Mouse (Mus musculus) central nervous system, embryonic 14 days (tissue): ENCODE data around the gene Gm6164. TPM values are rescaled to one million over a fixed set of nuclear protein-coding genes. Genes with fewer than 3 reads are reported as not detected.

Source experiments
- polyA plus RNA-seq: library from polyadenylated mRNA; depleted of rRNA; stranded (reverse); fragments of >200 nt; gene quantifications from 2 replicates; pipeline ENCODE4 v1.2.3, GENCODE M21; 2012; rRNA removed

Gm6164 gene
- polyA plus RNA-seq: not detected in 2 replicates

GRCm38 (mm10) chr7:20205507-20205906 is at the start of gene Gm6164:
Gm6164 (minus strand) TSS chr7:20205607.

DNA sequence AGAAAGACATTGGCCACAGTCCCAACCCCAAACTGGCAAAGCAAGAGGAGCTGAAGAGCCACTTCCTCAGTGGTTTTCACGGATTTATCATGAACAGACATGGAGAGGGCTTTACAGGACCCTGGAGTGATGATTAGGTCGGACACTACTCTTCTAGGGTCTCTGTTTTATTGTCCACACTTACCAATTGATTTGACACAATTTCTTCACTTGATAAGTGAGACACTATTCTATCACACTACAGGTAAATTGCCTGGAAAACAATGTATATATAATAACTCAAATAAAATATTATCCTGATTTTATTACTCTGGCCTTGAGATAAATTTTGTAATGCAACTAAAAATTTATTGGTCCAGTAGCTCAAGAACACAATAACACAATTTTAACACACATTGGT is 28.3 kb upstream of the Gm6164 start, which contains the start of gene Gm4498:
Gene Gm4498, minus strand, starts transcription at position 101 of the 400 bp plus-strand sequence.

GRCm38 (mm10) chr7:20193410-20193809 is 12.0 kb downstream of the Gm6164 start, which contains the start of gene Vmn1r95:
Vmn1r95 (plus strand) TSS chr7:20193710.

DNA sequence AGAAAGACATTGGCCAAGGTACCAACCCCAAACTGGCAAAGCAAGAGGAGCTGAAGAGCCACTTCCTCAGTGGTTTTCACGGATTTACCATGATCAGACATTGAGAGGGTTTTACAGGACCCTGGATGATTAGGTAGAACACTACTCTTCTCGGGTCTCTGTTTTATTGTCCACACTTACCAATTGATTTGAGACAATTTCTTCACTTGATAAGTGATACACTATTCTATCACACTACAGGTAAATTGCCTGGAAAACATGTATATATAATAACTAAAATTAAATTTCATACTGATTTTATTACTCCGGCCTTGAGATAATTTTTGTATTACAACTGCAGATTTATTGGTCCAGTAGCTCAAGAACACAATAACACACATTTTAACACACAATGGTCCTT is 37.1 kb downstream of the Gm6164 start, which contains the start of gene Vmn1r94:
Gene Vmn1r94, minus strand, starts transcription at position 101 of the 400 bp plus-strand sequence.

Other genes starting within 250 kb of the Gm6164 start
- gene Ceacam20, start 240.2 kb downstream of the Gm6164 start, polyA plus RNA-seq: not detected in 2 replicates
- not detected in 2 replicates for gene Nlrp9b, start 214.1 kb downstream of the Gm6164 start, polyA plus RNA-seq
- gene Vmn1r91, start 105.9 kb downstream of the Gm6164 start, polyA plus RNA-seq: not detected in 2 replicates
- not detected in 2 replicates for gene Gm16442, start 83.0 kb downstream of the Gm6164 start, polyA plus RNA-seq
- gene Vmn1r93, start 66.5 kb downstream of the Gm6164 start, polyA plus RNA-seq: not detected in 2 replicates
- not detected in 2 replicates for gene Vmn1r94, start 37.2 kb downstream of the Gm6164 start, polyA plus RNA-seq
- not detected in 2 replicates for gene Vmn1r95, start 11.9 kb downstream of the Gm6164 start, polyA plus RNA-seq
- gene Gm4498, start 28.2 kb upstream of the Gm6164 start, polyA plus RNA-seq: not detected in 2 replicates
- gene Gm5890, start 57.2 kb upstream of the Gm6164 start, polyA plus RNA-seq: not detected in 2 replicates
- gene Gm4133, start 128.5 kb upstream of the Gm6164 start, polyA plus RNA-seq: not detected in 2 replicates
- gene Gm5728, start 169.8 kb upstream of the Gm6164 start, polyA plus RNA-seq: not detected in 2 replicates
- gene Vmn1r100, start 212.3 kb upstream of the Gm6164 start, polyA plus RNA-seq: not detected in 2 replicates
- not detected in 2 replicates for gene Vmn1r101, start 237.0 kb upstream of the Gm6164 start, polyA plus RNA-seq